Mouse (Mus musculus): ENCODE results near the gene Jaml.

GRCm38 (mm10) chr9:45032261-45032660, 46.7 kb upstream of the Jaml start:
- no peak for TF ChIP-seq CTCF (IDR thresholded peaks at IDR 0.05; ENCODE audit: low read depth)
- TF ChIP-seq EP300 (IDR thresholded peaks at IDR 0.05; ENCODE audit: low read depth) = no peak

Measured in liver, postnatal 0 days (tissue).